Mouse (Mus musculus) heart, adult 9 months (tissue): Measurements from ENCODE around the gene Sgcb.
"Not testable (repeated sequence)": the region's sequence is repeated elsewhere in the genome, so short reads cannot be mapped to it uniquely, and the experiment has no call there.

ENCODE experiments used
- DNase-seq, 2 experiments: peaks; one replicate each; pipeline ENCODE4 v3.0.0; 2022; ENCODE audit warnings: low spot score in 2 of 2

Sgcb gene

DNA sequence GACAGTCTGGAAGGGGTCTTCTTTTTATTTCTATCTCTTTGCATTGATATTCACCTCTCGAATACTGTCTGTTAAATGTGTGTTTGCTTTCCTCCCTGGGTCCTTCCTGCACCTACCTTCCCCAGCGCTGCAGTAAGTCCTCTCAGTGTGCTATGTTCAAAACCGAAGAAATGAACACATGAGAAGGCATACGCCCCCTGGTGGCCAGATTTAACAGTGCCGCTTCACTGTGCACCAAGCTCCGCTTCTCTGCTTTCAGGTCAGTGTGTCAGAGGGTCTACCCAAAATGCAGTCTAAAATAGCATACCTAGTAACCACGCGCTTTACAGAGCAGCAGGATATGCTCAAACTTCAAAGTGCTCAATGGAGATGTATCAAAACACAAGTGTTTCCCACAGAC is 14.4 kb downstream of the Sgcb start:
- peak in 1 of 2 experiments; percentile 58 for DNase-seq

DNA sequence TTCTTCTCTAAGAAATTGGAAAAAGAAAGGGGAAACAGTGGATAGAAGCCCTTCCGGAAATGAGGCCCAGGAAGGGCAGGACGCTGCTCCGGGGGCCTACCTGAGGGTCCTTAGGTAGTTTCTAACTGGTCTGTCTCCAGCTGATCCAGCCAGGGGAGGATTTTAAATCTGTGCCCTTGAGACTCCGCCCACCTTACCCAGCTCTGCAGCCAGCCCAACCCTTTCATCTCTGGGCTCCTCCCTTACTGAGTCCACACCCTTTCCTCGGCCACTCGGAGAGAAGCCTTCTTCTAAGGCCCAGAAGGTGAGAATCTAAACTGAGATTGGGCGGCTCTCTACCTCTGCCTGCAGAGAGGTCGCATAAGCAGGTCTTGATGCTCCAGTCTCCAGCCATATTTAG is 15.3 kb downstream of the Sgcb start, which contains the start of gene Lrrc66:
Lrrc66 (minus strand) TSS at position 236 of the 400 bp plus-strand sequence.
- no peak for DNase-seq

- no peak for DNase-seq
Measured at GRCm38 (mm10) chr5:73631001-73631558, 16.5 kb downstream of the Sgcb start.

GRCm38 (mm10) chr5:73630141-73630540 is 17.4 kb downstream of the Sgcb start:
- no peak for DNase-seq

DNA sequence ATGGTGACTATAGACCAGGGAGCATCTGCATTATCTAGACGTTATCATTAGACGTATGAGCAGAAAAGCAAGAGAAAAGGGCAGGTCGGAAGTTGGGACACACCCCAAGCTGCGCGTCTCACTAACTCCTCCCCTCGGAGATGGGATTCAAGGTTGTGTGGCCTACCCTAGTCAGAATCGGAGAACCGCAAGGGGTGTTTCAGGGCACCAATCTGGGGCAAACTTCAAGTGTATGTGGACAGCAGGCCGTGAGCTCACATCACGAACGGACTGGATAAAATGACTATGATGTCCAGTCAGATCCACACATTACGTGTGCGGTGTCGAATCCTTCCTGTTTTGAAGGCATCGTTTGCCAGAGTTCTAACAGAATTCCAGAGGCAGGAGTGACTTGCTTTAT is 19.6 kb downstream of the Sgcb start:
- DNase-seq = no peak

DNA sequence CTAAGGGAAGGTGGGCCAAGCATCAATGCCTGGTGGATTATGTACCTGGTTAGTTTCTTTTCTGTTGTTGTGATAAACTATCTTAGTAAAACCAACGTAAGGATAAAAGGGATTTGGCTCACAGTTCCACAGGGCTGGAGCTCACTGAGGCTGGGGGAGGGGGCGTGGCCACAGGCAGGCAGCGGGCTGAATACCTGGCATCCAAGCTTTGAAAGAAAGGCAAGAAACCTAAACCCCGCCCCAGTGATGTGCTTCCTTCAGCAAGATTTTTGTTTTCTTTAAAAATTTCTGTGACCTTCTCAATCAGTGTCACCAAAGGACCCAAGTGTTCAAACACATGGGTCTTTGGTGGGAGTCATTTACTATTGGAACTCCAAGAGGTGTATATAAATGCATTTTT is 20.0 kb downstream of the Sgcb start:
- DNase-seq = no peak

DNA sequence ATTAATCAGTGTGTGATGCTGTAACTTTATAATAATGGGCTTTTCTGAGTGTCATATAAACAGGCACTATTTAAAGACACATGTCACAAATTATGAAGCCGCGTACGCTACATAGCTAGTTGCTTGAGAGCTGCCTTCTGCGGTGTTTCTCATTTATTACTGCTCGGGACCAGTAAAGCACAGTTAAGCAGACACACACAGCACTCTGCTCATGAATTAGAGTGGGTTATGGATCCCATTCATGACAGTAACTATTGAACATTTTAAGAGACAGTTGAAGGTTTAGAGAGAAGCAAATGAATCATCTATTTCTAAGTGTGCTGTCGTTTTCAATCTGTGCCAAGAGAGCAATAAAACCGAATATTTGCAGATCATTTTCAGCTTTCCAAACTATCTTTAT is 20.7 kb downstream of the Sgcb start:
- DNase-seq = no peak

DNA sequence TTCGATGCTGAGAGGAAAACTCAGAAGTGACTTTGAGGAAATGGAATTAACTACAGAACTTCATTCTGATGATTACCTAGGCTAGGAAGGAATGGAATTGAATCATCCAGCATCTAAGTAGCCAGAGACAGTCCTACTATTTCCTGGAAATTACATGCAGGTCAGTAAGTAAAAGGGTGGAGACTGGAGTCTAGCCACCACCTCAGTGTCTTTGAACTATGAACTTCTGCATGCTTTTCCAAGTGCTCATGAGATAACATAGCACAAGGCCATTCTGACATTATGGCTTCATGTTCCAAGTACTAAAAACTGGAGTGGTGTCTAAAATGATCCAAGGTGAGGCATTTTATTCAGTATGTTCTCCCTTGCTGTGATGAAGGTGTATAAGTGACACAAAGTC is 22.1 kb downstream of the Sgcb start:
- no peak for DNase-seq

- DNase-seq = no peak
Measured at GRCm38 (mm10) chr5:73618969-73619368, 28.6 kb downstream of the Sgcb start.

GRCm38 (mm10) chr5:73615211-73615610 is 32.4 kb downstream of the Sgcb start:
- DNase-seq = no peak

DNA sequence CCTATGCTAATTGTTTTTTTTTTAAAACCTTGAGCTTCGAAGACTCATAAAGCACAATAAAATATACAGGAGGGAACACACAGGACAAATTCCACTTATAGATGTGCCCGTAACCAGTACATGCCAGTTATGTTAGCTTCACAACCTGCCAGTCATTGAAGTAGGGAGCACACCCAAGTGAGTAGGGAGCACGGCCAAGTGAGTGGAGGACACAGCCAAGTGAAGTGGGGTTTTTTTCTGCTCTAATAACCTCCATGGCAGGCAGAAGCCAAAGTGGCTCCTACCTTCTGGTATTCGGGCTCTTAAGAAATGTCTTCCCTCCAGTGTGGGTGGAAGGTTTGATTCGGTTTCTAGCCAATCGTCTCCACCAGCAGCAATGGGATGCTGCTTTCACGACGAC is 34.3 kb downstream of the Sgcb start:
- no peak for DNase-seq

DNA sequence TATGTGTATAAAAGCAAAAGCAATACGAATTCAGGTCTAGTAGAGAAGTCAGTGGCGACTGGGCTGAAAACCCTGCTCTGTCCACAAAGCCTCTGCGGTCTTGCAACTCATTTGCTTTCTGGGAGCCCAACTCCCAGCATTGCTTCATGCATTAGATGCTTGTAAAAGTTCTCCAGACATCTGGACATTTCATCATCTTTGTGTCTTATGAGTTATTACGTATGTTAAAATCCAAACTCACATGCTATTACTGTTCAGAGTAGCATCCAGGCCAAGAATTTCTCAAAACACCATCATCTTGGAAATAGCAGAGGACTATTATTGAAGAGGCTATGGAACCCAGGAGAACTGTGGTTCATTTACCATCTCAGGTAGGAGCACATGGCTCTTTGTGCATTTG is 36.5 kb downstream of the Sgcb start:
- DNase-seq = no peak

- DNase-seq = no peak
Measured at GRCm38 (mm10) chr5:73604964-73605363, 42.6 kb downstream of the Sgcb start.

DNA sequence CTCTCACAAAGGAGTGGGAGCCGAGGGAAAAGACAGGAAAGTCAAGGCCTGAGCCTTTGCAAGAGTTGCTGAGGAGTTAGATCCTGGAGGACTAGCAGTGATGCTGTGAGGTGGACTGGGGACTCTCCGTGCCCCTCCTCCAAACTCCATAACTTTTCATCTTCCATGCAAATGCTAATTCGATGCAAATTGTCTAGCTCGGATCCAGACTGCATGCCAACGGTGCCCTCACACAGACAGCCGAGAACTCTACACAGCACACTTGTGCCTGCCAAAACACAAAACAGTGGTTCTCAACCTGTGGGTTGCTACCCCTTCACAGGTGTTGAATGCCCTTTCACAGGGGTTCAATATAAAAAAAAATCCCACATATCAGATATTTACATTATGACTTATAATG is 43.0 kb downstream of the Sgcb start:
- DNase-seq = no peak

DNA sequence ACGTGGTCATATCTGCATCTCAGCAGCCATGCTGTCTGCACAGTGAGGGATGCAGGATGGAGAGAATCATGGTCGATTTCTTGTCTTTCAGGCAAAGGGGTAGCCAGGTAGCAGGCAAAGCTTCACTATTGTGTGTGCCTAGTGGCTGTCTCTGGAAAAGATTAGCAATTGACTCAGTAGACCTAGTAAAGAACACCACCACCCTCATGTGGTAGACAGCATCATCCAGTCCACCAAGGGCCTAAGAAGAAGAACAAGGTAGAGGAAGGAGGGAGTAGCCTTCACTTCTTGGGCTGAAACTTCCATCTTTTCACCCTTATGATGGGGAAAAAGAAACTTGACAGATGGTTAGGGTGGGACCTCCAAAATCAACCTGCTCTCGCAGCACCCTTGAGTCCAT is 44.7 kb downstream of the Sgcb start:
- DNase-seq = no peak

DNA sequence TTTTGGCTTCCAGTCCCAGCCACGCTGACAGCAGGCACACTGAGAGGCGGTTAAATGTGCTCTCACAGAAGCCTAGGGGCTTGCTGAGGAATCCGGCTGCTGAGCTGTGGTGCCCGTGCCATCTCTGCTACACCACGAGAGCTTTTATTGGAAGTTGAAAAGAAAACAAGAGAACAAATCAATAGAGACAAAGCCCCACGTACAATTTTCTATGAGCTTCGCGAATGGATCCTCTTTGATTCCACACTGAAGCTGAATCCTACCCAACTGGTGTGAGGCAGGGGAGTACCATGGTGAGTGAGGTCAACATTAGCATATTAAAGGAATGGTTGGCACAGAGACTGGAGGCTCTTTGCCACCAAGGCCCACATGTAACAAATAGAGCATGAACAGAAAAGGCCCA is 46.2 kb downstream of the Sgcb start:
- no peak for DNase-seq

- peak; percentile 19 to 32 for DNase-seq
Measured at GRCm38 (mm10) chr5:73599991-73600390, 47.6 kb downstream of the Sgcb start.

DNA sequence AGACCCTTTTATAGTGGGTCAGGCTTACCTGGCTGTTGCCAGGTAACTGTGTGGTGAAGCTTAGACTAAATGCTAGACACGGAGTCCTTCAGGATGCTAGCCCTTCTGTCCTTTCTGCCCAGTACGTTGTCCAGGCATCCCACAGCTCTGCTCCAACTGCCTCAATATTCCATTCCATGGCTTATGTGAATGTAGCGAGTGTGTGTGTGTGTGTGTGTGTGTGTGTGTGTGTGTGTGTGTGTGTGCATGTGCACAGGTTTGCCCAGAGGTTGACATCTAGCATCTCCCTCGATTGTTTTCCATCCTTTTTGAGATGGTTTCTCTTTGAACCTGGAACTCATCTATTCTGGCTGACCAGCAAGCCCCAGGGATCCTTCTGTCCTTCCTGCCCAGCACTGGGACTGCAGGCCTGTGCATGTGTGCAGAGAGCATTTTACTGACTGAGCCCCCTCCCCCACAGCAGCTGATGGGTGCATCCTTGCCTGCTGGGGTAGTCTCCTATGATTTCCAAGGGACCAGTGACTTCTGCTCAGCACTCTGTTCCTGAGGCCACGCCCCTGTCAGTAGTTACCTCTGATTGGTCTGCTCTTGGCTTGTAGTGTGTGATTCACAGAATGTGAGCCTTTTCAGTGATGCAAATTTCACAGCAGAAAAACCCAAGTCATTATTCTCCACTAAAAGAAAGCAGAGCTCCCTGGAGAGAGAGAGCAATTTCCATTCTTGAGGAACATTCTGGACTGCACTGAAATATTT is 48.5 kb downstream of the Sgcb start:
- DNase-seq = peak; percentile 6 to 15

DNA sequence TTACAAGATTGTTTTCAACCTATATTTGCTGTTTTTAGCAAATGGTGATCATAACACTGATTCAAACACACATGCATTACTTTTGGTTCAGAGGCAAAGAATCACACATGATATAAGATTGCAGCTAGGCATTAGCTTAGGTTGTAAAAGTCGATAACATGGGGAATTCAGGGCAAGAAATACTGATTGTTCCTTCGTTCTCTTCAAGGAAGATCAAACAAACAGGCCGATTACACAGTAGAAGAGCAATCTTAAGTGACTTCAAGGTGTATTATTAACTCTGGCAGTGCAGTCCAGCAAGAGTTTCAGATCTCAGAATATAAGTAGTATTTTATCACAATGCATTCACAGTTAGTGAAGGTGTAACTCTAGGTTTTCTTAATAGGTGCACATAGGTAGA is 60.5 kb downstream of the Sgcb start:
- no peak for DNase-seq

- DNase-seq = no peak
Measured at GRCm38 (mm10) chr5:73586597-73586996, 61.0 kb downstream of the Sgcb start.

GRCm38 (mm10) chr5:73585212-73586115 is 62.1 kb downstream of the Sgcb start:
- DNase-seq = no peak

- DNase-seq = not testable (repeated sequence)
Measured at GRCm38 (mm10) chr5:73584011-73584410, 63.6 kb downstream of the Sgcb start.
